Mouse (Mus musculus) CH12.LX (cell line): ENCODE results near the gene Gm45808. TPM values are rescaled to one million over a fixed set of nuclear protein-coding genes. Genes with fewer than 3 reads are reported as not detected.

ENCODE experiments used
- DNase-seq: peaks from one replicate; pipeline ENCODE4 v3.0.0-alpha.2; 2013; ENCODE audit errors: extremely low read depth
- H3K27ac ChIP-seq: 2 replicates; pipeline ENCODE4 v1.5.1; 2012; ENCODE audit warnings: low read depth, mild to moderate bottlenecking, control low read depth, moderate library complexity; ENCODE audit not compliant: insufficient read depth
- H3K27me3 ChIP-seq: replicated peaks from 2 replicates; pipeline ENCODE3; 2012; ENCODE audit warnings: inconsistent platforms
- H3K36me3 ChIP-seq, 2 experiments: replicated peaks in 1 of 2; 2 replicates each; pipeline versions ENCODE3 to v1.6.1; 2012; ENCODE audit warnings: inconsistent platforms in 1 of 2, low read length in 1 of 2, mild to moderate bottlenecking in 1 of 2, mixed read lengths in 1 of 2, moderate library complexity in 1 of 2; ENCODE audit not compliant: control insufficient read depth in 1 of 2, insufficient read depth in 1 of 2
- H3K4me1 ChIP-seq, 2 experiments: 2 replicates each; pipeline ENCODE4 v1.6.1; 2012; ENCODE audit warnings: inconsistent platforms in 1 of 2, moderate library complexity in 1 of 2; ENCODE audit not compliant: insufficient read depth in 2 of 2, control insufficient read depth in 1 of 2
- H3K4me2 ChIP-seq: 2 replicates; pipeline ENCODE4 v1.6.1; 2012; ENCODE audit warnings: low read depth, mild to moderate bottlenecking, control low read depth; ENCODE audit not compliant: poor library complexity, insufficient read depth, severe bottlenecking
- H3K4me3 ChIP-seq, 3 experiments: fragments of 150-350 bp in 1 of 3; sonication (generic) in 1 of 3; replicated peaks in 1 of 3; 2 replicates each; pipeline versions ENCODE3 to v1.5.1; 2011 to 2012; ENCODE audit warnings: low read depth in 2 of 3, low read length in 2 of 3, mild to moderate bottlenecking in 2 of 3, moderate library complexity in 2 of 3, control low read depth in 1 of 3, improper control_type of control experiment in 1 of 3, inconsistent platforms in 1 of 3, mixed read lengths in 1 of 3; ENCODE audit not compliant: poor library complexity in 1 of 3
- H3K79me2 ChIP-seq: replicated peaks from 2 replicates; pipeline ENCODE4 v1.6.1; 2012; ENCODE audit warnings: mild to moderate bottlenecking, moderate library complexity; ENCODE audit not compliant: control insufficient read depth, poor library complexity, insufficient read depth, severe bottlenecking; ENCODE audit errors: extremely low read depth
- H3K9ac ChIP-seq: 2 replicates; pipeline ENCODE4 v1.6.1; 2012; ENCODE audit warnings: low read depth, mild to moderate bottlenecking, control low read depth, moderate library complexity; ENCODE audit not compliant: insufficient read depth
- H3K9me3 ChIP-seq: replicated peaks from 2 replicates; pipeline ENCODE3; 2012; ENCODE audit warnings: low read length, inconsistent platforms, mixed read lengths
- BHLHE40 ChIP-seq: IDR thresholded peaks from 2 replicates; pipeline ENCODE4 v1.6.1; 2011; ENCODE audit warnings: mild to moderate bottlenecking, low read depth, low read length, improper control_type of control experiment
- CHD1 ChIP-seq: IDR thresholded peaks from 2 replicates; pipeline ENCODE4 v1.6.1; 2012; ENCODE audit warnings: low read depth, low read length, improper control_type of control experiment, inconsistent platforms
- CHD2 ChIP-seq: IDR thresholded peaks from 2 replicates; pipeline ENCODE4 v1.6.1; 2011; ENCODE audit warnings: low read length, improper control_type of control experiment
- CTCF ChIP-seq, 2 experiments: IDR thresholded peaks in 1 of 2; conservative IDR thresholded peaks in 1 of 2; 2 replicates each; pipeline ENCODE4 v1.5.1; 2011 to 2012; ENCODE audit warnings: low read depth in 2 of 2, low read length in 2 of 2, improper control_type of control experiment in 1 of 2, inconsistent platforms in 1 of 2, mild to moderate bottlenecking in 1 of 2, moderate library complexity in 1 of 2
- ELF1 ChIP-seq: IDR thresholded peaks from 2 replicates; pipeline ENCODE4 v1.6.1; 2014; ENCODE audit warnings: low read depth, mild to moderate bottlenecking, inconsistent platforms, low read length, improper control_type of control experiment
- EP300 ChIP-seq: IDR thresholded peaks from 2 replicates; pipeline ENCODE4 v1.6.1; 2011; ENCODE audit warnings: low read length, improper control_type of control experiment
- ETS1 ChIP-seq: conservative IDR thresholded peaks from 2 replicates; pipeline ENCODE4 v1.6.1; 2012; ENCODE audit warnings: low read depth, mild to moderate bottlenecking, inconsistent platforms, low read length, improper control_type of control experiment, moderate library complexity
- HCFC1 ChIP-seq: IDR thresholded peaks from 2 replicates; pipeline ENCODE4 v1.6.1; 2012; ENCODE audit warnings: low read depth, mild to moderate bottlenecking, inconsistent platforms, low read length, improper control_type of control experiment
- IRF4 ChIP-seq: IDR thresholded peaks from 2 replicates; pipeline ENCODE4 v1.6.1; 2014; ENCODE audit warnings: low read depth, mild to moderate bottlenecking, inconsistent platforms, low read length, improper control_type of control experiment
- JUND ChIP-seq: conservative IDR thresholded peaks from 2 replicates; pipeline ENCODE4 v1.6.1; 2011; ENCODE audit warnings: low read depth, low read length, improper control_type of control experiment
- KAT2A ChIP-seq: IDR thresholded peaks from 2 replicates; pipeline ENCODE4 v1.6.1; 2012; ENCODE audit warnings: low read length, improper control_type of control experiment, inconsistent platforms; ENCODE audit not compliant: insufficient replicate concordance
- MAFK ChIP-seq: IDR thresholded peaks from 2 replicates; pipeline ENCODE4 v1.6.1; 2011; ENCODE audit warnings: low read length, improper control_type of control experiment; ENCODE audit not compliant: insufficient replicate concordance
- MAX ChIP-seq: IDR thresholded peaks from 2 replicates; pipeline ENCODE4 v1.6.1; 2011; ENCODE audit warnings: low read length, improper control_type of control experiment
- MAZ ChIP-seq: IDR thresholded peaks from 2 replicates; pipeline ENCODE4 v1.6.1; 2012; ENCODE audit warnings: low read depth, mild to moderate bottlenecking, inconsistent platforms, low read length, improper control_type of control experiment, moderate library complexity
- MXI1 ChIP-seq: IDR thresholded peaks from 2 replicates; pipeline ENCODE4 v1.6.1; 2011; ENCODE audit warnings: mild to moderate bottlenecking, low read depth, low read length, improper control_type of control experiment
- NELFE ChIP-seq: IDR thresholded peaks from 2 replicates; pipeline ENCODE4 v1.6.1; 2011; ENCODE audit warnings: low read depth, low read length, improper control_type of control experiment
- NRF1 ChIP-seq: IDR thresholded peaks from 2 replicates; pipeline ENCODE4 v1.6.1; 2014; ENCODE audit warnings: low read depth, mild to moderate bottlenecking, inconsistent platforms, low read length, improper control_type of control experiment, moderate library complexity
- PAX5 ChIP-seq: IDR thresholded peaks from 2 replicates; pipeline ENCODE4 v1.6.1; 2012; ENCODE audit warnings: low read length, inconsistent platforms, mixed read lengths
- POLR2A ChIP-seq: IDR thresholded peaks from 2 replicates; pipeline ENCODE4 v1.6.1; 2011; ENCODE audit warnings: low read depth, mild to moderate bottlenecking, improper control_type of control experiment, low read length
- POLR2AphosphoS2 ChIP-seq: IDR thresholded peaks from 2 replicates; pipeline ENCODE4 v1.6.1; 2011; ENCODE audit warnings: low read depth, low read length, improper control_type of control experiment
- RAD21 ChIP-seq: IDR thresholded peaks from 2 replicates; pipeline ENCODE4 v1.6.1; 2011; ENCODE audit warnings: low read depth, mild to moderate bottlenecking, low read length, improper control_type of control experiment, moderate library complexity
- RCOR1 ChIP-seq: conservative IDR thresholded peaks from 2 replicates; pipeline ENCODE4 v1.6.1; 2012; ENCODE audit warnings: low read depth, mild to moderate bottlenecking, inconsistent platforms, low read length, improper control_type of control experiment
- SIN3A ChIP-seq: IDR thresholded peaks from 2 replicates; pipeline ENCODE4 v1.6.1; 2012; ENCODE audit warnings: low read length, improper control_type of control experiment, inconsistent platforms
- SMC3 ChIP-seq: IDR thresholded peaks from 2 replicates; pipeline ENCODE4 v1.6.1; 2011; ENCODE audit warnings: low read depth, low read length, improper control_type of control experiment
- TBP ChIP-seq: conservative IDR thresholded peaks from 2 replicates; pipeline ENCODE4 v1.6.1; 2011; ENCODE audit warnings: low read depth, low read length, improper control_type of control experiment
- TCF12 ChIP-seq: IDR thresholded peaks from 2 replicates; pipeline ENCODE4 v1.6.1; 2014; ENCODE audit warnings: low read depth, mild to moderate bottlenecking, inconsistent platforms, low read length, improper control_type of control experiment
- UBTF ChIP-seq: IDR thresholded peaks from 2 replicates; pipeline ENCODE4 v1.6.1; 2012; ENCODE audit warnings: low read depth, mild to moderate bottlenecking, inconsistent platforms, low read length, improper control_type of control experiment, moderate library complexity
- USF1 ChIP-seq: IDR thresholded peaks from 2 replicates; pipeline ENCODE4 v1.6.1; 2014; ENCODE audit warnings: low read depth, mild to moderate bottlenecking, inconsistent platforms, low read length, improper control_type of control experiment
- USF2 ChIP-seq: conservative IDR thresholded peaks from 2 replicates; pipeline ENCODE4 v1.6.1; 2011; ENCODE audit warnings: low read depth, low read length, improper control_type of control experiment
- ZC3H11A ChIP-seq: IDR thresholded peaks from 2 replicates; pipeline ENCODE4 v1.6.1; 2012; ENCODE audit warnings: low read depth, mild to moderate bottlenecking, inconsistent platforms, low read length, improper control_type of control experiment
- ZKSCAN1 ChIP-seq: IDR thresholded peaks from 2 replicates; pipeline ENCODE4 v1.6.1; 2012; ENCODE audit warnings: low read depth, inconsistent platforms, low read length, improper control_type of control experiment, borderline replicate concordance
- ZNF384 ChIP-seq: IDR thresholded peaks from 2 replicates; pipeline ENCODE4 v1.6.1; 2012; ENCODE audit warnings: low read depth, low read length, improper control_type of control experiment, inconsistent platforms
- dilution Hi-C: fragments of 300-500 bp; cut with MboI; formaldehyde crosslinking; loops from 2 replicates; pipeline ENCODE4 v1.14.3; 2020; ENCODE audit warnings: low sequenced_read_pairs; ENCODE audit not compliant: extremely low pct_unique_long_range_greater_than_20kb, extremely low pct_ligation_motif_present
- in situ Hi-C: fragments of 300-500 bp; cut with MboI; formaldehyde crosslinking; loops from 3 replicates; pipeline ENCODE4 v1.14.3; 2019; ENCODE audit warnings: low sequenced_read_pairs, low pct_ligation_motif_present, low pct_unique_long_range_greater_than_20kb, mixed read lengths
- polyA plus RNA-seq: library from polyadenylated mRNA; unstranded; fragments of >175 nt; gene quantifications from 2 replicates; pipeline ENCODE4 v1.2.1, GENCODE M21; 2012; ENCODE audit warnings: low read depth; ENCODE audit not compliant: insufficient read length
- total RNA-seq, 2 experiments: library from RNA; depleted of rRNA; stranded (reverse); fragments of 300-350 nt in 1 of 2; fragments of >200 nt in 1 of 2; gene quantifications; 2 replicates each; pipeline ENCODE4 v1.2.3; 2012 to 2014

The Gm45808 gene
- total and polyA plus RNA-seq, 3 experiments, result 0.85 to 5.0 TPM; not detected in 1

GRCm38 (mm10) chr7:45492225-45492844 lies 5.7 kb upstream of the Gm45808 start:
- H3K79me2 ChIP-seq, result no peaks in the 10 kb centered on the region
- no peaks in the 10 kb centered on the region for H3K9me3 ChIP-seq
- in situ Hi-C loops (no loop called here), dilution Hi-C loops (no loop called here)
- no peak for TF ChIP-seq TBP
- TF ChIP-seq PAX5, result no peak
- TF ChIP-seq ELF1, result no peak
- TF ChIP-seq POLR2A, result no peak
- no peak for TF ChIP-seq JUND
- TF ChIP-seq NELFE, result no peak
- no peak for TF ChIP-seq ZNF384
- no peak for TF ChIP-seq NRF1
- TF ChIP-seq RAD21, result no peak
- no peak for TF ChIP-seq MXI1
- no peak for TF ChIP-seq MAFK
- TF ChIP-seq SMC3, result no peak
- no peak for TF ChIP-seq HCFC1
- no peak for TF ChIP-seq SIN3A
- no peak for TF ChIP-seq CHD1
- no peak for TF ChIP-seq MAX
- H3K4me3 ChIP-seq, result no peak overlapping the region
- no peak overlapping the region for H3K27ac ChIP-seq
- H3K4me2 ChIP-seq, result no peak overlapping the region
- H3K9ac ChIP-seq, result no peak overlapping the region
- H3K27me3 ChIP-seq, result no peaks in the 10 kb centered on the region
- H3K4me1 ChIP-seq, result peaks cover 6 to 30% of the 10 kb centered on the region in 2 experiments; a peak in 3 of 4 replicates
- H3K36me3 ChIP-seq, result peaks cover 36 to 55% of the 10 kb centered on the region in 2 experiments
- no peak for DNase-seq

- DNase-seq, result no peak
- H3K4me1 ChIP-seq, result peaks cover 6 to 32% of the 10 kb centered on the region in 2 experiments; a peak in 3 of 4 replicates
Observed at GRCm38 (mm10) chr7:45491264-45491663, 4.7 kb upstream of the Gm45808 start.

More at GRCm38 (mm10) chr7:45491264-45491663, 4.7 kb upstream of the Gm45808 start:
- Histone ChIP-seq H3K27me3 (no peaks in the 10 kb centered on the region), H3K9ac (no peak overlapping the region)
- TF ChIP-seq EP300 (no peak), KAT2A (no peak), USF1 (no peak), ETS1 (no peak), USF2 (no peak), CTCF (conservative IDR thresholded peaks at IDR 0.05 in 1 of 2, IDR thresholded peaks at IDR 0.05 in 1 of 2; ENCODE audit: low read depth in 2 of 2, low read length in 2 of 2) (no peak), POLR2AphosphoS2 (no peak), PAX5 (no peak), BHLHE40 (no peak), RCOR1 (no peak), ELF1 (no peak), TCF12 (no peak), CHD2 (no peak), IRF4 (no peak), MAZ (no peak), UBTF (no peak), ZC3H11A (no peak), ZKSCAN1 (no peak), NELFE (no peak), MAX (no peak)
- TF ChIP-seq, all 38 proteins: peak for 0
- Histone ChIP-seq H3K36me3 (peaks cover 31 to 50% of the 10 kb centered on the region in 2 experiments), H3K4me3 (no peak overlapping the region), H3K9me3 (no peaks in the 10 kb centered on the region), H3K4me2 (no peak overlapping the region), H3K79me2 (no peaks in the 10 kb centered on the region), H3K27ac (no peak overlapping the region)
- dilution Hi-C loops (no loop called here), in situ Hi-C loops (no loop called here)
